Mouse (Mus musculus) naive thymus-derived CD4-positive, alpha-beta T cell, adult 2 months (primary cell): Measurements from ENCODE around the gene Gcsam.

ENCODE experiments used
- DNase-seq: peaks from one replicate; pipeline ENCODE4 v3.0.0-alpha.2; 2011; ENCODE audit warnings: low read depth

Gcsam gene

DNA sequence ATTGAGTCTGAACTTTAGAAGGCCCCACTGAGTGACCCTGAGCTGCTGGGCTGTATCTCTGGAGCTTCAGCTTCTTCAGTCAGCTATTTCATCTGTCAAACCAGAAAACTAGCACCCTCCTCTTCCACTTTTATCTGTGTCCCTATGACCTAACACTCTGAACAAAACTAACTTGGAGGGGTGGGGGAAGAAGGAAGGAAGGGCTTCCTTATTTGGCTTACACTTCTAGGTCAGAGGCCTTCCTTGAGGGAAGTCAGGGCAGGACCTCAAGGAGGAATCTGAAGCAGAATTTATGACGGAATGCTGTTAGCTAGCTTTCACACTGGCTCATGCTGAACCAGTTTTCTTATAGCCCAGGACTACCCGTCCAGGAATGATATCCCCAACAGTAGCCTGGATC, 41.3 kb downstream of the Gcsam start:
- DNase-seq = no peak

- DNase-seq = peak; percentile 50
Observed at GRCm38 (mm10) chr16:45653009-45653933, 43.1 kb downstream of the Gcsam start.

DNA sequence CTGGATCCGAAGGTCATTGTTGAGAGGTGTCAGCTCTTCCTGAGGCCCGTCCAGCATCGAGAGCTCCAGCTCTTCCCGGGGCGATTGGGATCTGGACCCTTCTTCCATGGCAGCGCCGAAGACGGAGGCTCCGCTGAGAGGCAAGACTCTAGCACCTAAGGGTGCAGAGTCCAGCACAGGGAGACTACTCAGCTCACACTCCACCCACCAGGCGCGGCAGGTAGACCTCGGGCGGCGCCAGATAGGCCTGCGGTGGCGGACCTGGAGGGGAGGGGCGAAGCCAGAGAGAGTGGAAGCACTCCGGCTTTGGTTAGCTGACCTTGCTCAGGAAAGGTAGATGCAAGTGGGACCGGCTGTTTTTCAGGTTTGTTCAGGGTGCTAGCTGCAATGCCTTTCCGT, 43.8 kb downstream of the Gcsam start, which contains the start of gene BC016579:
TSS of gene BC016579 (minus strand) at position 135 of the 399 bp plus-strand sequence.
- peak; percentile 18 for DNase-seq

DNA sequence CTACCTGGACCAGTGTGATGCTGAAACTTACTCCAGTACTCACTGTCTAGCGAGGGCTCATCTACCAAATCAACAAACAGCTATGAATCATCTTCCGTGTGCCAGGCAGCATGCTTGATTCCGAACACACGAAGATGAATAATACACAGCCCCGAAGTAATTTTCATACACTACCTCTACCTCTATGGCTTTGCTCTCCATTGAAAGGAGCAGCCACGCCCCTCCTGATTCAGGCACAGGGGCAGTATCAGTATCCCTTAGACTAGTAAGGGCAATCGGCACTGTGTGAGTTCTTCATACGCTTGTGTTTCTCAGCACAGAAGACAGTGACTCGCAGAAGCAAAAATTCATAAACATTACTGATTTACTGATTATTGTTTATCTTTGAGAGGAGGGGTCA, 44.3 kb downstream of the Gcsam start:
- no peak for DNase-seq

DNA sequence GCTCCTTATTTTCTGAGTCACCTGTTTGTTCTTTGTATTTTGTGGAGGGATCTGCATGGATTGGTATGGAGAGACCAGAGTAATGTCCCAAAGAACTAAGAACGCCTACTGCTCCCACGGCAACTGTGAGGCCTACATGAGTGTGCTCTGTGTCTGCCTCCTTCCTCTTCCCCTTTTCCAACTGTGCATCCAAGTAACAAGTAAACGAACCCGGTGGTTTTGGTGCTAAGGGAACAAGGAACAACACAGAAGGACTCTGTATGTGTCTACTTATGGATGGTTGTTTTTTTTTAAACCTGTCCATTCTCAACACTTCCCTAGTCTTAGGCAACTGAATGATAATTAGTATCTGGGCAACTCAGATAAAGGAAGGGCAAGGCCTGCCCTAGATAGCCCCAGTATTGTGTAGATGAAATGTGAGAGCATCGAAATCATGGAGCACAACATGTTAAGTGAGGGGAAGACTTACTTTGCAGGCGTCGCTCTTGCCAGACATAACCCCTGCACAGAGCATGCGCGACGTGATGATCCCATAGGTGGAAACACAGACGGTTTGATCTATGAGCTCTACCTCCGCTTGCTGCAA, 47.5 kb downstream of the Gcsam start:
- no peak for DNase-seq

DNA sequence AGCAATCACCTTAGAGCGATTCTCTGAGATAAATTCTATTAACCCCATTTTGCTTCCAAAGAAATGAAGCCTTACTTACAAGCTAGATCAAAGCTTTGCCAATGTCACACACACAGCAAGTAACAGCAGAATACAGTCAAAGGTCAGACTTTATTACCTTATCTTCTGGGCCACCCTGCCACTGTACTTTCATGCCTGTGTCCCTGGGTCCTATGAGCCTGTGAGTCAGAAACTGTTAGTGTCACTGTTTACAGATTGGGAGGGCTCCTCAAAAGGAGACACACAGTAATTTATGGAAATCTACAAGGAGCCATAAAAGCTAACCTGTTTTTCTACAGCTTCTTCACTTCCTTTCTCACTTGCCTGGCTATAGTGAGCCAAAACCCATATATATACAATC, 48.1 kb downstream of the Gcsam start:
- no peak for DNase-seq

DNA sequence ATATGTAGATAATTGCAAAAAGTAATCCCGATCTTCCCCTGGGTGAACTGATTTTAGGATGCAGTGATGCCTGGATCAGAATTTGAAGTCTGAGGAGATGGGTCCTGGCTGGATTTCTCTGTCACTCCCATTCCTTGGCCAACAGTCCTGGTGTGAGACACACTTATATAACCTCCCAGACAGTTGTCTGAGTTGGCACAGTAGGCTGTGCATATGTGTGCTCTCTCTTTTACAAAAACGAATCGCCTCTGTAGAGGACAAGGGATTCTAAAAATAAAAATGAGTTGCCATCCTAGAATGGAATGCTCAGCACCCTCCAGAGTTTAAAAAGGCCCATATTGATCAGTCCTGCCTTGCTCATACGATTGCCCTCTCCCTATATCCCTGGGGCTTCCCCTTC, 49.4 kb downstream of the Gcsam start:
- no peak for DNase-seq

DNA sequence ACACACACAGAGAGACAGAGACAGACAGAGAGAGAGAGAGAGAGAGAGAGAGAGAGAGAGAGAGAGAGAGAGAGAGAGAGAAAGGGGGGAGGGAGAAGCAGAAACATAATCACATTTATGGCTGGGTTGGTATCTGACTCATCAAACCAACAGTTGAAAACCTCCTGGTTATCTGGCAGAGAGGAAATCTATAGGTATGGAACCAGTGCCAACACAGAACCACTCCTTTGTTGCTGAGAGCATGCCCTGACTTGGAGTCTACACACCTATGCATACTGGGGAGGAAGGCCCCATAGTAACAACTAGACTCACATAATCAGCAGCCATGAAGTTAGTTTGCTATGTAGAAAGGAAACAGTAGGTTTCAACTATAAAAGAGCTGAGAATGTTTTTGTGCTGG, 52.2 kb downstream of the Gcsam start:
- DNase-seq = no peak

GRCm38 (mm10) chr16:45666136-45666535, 56.0 kb downstream of the Gcsam start:
- peak; percentile 18 for DNase-seq

DNA sequence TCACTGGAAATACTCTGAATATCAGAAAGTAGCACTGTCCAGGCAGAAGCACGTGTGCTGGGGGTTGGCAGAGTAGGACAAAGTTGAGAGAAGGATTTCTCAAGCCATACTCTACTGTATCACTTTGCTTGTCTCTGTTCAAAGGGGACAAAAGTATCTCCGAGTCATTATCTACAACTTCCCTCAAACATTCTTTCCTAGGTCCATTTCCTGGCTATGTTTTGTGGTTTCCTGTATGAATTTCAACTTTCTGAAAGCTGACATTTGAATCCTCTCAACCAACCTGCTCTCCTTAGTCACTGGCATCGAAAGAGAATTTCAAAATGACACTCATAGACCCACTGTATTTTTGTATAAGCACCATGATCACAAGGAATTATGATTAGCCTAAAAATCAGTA, 58.0 kb downstream of the Gcsam start:
- peak; percentile 9 for DNase-seq

- no peak for DNase-seq
Observed at GRCm38 (mm10) chr16:45670005-45670404, 59.8 kb downstream of the Gcsam start.
